Mouse (Mus musculus): ENCODE measurements around the gene Ngdn. TPM values are rescaled to one million over a fixed set of nuclear protein-coding genes. Genes with fewer than 3 reads are reported as not detected.
"Not testable (repeated sequence)": the region's sequence is repeated elsewhere in the genome, so short reads cannot be mapped to it uniquely, and the experiment has no call there.

The Ngdn gene
- polyA plus RNA-seq, 1 experiment from 2014 or later: 91.6 TPM

DNA sequence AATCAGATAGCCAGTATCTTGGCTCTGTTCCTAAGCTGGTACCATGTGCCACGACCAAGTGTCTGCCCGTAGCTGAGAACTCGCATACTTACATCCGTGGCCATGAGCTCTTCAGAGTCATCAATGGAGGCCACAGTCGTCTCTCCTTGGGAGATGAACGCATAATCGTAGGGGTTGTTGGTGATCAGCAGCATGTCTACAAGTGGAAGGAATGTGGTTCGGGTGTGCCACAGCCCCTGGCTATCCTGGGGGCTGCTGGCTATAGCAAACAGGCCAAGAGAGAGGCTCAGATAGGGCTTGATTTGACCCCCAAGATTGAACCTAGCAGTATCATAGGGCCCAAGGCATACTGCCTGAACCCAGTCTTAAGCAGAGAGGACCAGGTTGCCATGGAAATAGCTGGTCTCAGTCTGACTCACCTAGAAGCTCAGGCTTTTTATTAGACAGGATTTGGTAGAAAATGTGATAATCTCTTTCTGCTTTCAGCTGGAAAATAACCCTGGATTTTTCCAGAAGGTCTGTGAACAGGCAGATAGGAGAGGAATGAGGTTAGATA is 25.3 kb upstream of the Ngdn start:
- Histone ChIP-seq H3K36me3 (no peaks in the 10 kb centered on the region), H3K4me3 (no peak overlapping the region), H3K27ac (replicated peaks) (no peak overlapping the region), H3K27me3 (ENCODE audit: low read depth, poor library complexity, severe bottlenecking) (peaks cover 21% of the 10 kb centered on the region), H3K9me3 (replicated peaks) (no peaks in the 10 kb centered on the region), H3K4me1 (peaks cover 24% of the 10 kb centered on the region)
- no peak for DNase-seq (ENCODE audit: low spot score)
- WGBS: 88% methylated on average over 8 of the region's 8 CpGs

DNA sequence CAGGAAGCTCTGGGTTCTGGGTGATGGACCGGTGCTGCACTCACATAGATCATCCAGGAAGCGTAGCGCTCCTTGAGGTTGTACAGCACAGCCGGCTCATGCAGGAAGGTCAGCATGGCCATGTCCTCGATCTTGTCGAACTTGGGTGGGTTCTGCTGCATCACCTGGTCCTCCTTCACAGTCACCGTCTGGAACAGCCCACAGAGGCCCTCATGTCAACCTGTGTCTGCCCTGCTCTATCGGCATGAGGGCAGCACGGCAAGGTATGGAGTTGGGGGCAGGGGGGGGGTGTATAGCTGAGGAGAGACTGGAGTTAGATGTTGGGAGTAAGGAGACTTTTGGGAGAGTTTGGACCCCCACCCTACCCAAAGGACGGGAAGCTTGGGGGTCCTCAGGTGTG is 23.1 kb upstream of the Ngdn start:
- H3K4me3 ChIP-seq: no peak overlapping the region
- H3K36me3 ChIP-seq: no peaks in the 10 kb centered on the region
- peaks cover 21% of the 10 kb centered on the region for H3K27me3 ChIP-seq (ENCODE audit: low read depth, poor library complexity, severe bottlenecking)
- DNase-seq (ENCODE audit: low spot score): no peak
- peaks cover 47% of the 10 kb centered on the region for H3K4me1 ChIP-seq
- 93% methylated on average over 10 of the region's 10 CpGs for WGBS
- no peak overlapping the region for H3K27ac ChIP-seq (replicated peaks)
- H3K9me3 ChIP-seq (replicated peaks): no peaks in the 10 kb centered on the region

- no peaks in the 10 kb centered on the region for H3K9me3 ChIP-seq (replicated peaks)
- no peaks in the 10 kb centered on the region for H3K36me3 ChIP-seq
- no peak overlapping the region for H3K4me3 ChIP-seq
- peaks cover 21% of the 10 kb centered on the region for H3K27me3 ChIP-seq (ENCODE audit: low read depth, poor library complexity, severe bottlenecking)
- 69% methylated on average over 10 of the region's 10 CpGs for WGBS
- DNase-seq (ENCODE audit: low spot score): no peak
- peak overlapping the region; percentile 91 for H3K27ac ChIP-seq (replicated peaks)
- peaks cover 52% of the 10 kb centered on the region for H3K4me1 ChIP-seq
These were observed 21.6 kb upstream of the Ngdn start for GRCm38 (mm10) chr14:54993636-54994035.

DNA sequence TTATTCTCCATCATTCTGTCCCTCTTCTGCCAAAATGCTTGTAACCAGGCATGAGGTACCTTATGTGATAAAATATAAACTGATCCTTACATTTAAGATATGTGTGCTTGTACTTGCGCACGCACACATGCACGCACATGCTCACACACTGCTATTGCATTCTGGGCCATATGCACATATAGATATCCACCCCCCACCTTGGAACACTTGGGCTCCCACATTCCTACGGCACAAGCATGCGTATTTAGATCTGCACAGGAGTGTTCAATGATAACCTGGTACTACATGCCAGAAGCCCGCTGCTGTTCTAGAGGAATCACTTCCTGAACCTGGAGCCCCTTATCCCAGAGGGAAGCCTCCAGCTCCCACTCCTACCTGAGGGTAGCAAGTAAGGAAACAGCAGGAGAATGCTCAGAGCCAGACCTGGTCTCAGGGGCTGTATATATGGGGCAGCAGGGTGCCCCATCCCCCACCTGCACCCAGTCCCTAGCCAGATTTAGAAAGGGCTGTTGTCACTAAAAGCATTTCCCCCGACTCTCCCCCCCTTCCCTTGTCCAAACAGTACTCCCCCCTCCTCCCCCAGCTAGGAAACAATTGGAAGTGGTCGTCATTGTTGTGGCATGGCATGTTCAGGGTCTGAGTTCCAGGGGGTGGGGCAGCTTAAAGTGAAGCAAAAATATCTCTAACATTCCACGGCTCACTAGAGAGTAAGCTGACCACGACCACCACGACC is 21.0 kb upstream of the Ngdn start, which contains the start of gene Myh7:
Gene Myh7 (minus strand): TSS at position 491 of the 733 bp plus-strand sequence.
- Histone ChIP-seq H3K4me1 (peaks cover 52% of the 10 kb centered on the region), H3K27me3 (ENCODE audit: low read depth, poor library complexity, severe bottlenecking) (peaks cover 21% of the 10 kb centered on the region), H3K9me3 (replicated peaks) (no peaks in the 10 kb centered on the region), H3K27ac (replicated peaks) (peak within 1 kb of the TSS; percentile 91), H3K4me3 (peak within 1 kb of the TSS; percentile 33; the same call in 1 of the 2 replicates), H3K36me3 (no peaks in the 10 kb centered on the region)
- DNase-seq (ENCODE audit: low spot score): no peak
- 50% methylated on average over 11 of the region's 11 CpGs for WGBS

DNA sequence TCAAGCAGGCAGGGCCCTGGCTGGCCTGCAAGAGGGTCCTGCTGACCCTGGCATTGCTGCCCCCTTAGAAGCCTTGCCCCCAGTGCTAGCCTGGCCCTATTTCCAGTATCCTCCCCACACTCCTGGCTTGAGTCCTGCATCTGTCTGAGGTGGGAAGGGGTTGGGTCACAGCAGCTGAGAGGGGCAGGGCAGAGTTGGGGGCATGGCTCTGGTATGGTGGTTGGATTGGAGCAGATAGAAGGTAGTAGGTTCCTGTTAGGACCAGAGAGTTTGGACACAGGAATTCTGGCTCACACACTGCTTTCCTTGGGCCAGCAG is 20.4 kb upstream of the Ngdn start:
- Histone ChIP-seq H3K27ac (replicated peaks) (peak overlapping the region; percentile 91), H3K36me3 (no peaks in the 10 kb centered on the region), H3K4me1 (peaks cover 52% of the 10 kb centered on the region), H3K27me3 (ENCODE audit: low read depth, poor library complexity, severe bottlenecking) (peaks cover 21% of the 10 kb centered on the region), H3K9me3 (replicated peaks) (no peaks in the 10 kb centered on the region), H3K4me3 (peak overlapping the region; percentile 33; the same call in 1 of the 2 replicates)
- peak; percentile 36 for DNase-seq (ENCODE audit: low spot score)

DNA sequence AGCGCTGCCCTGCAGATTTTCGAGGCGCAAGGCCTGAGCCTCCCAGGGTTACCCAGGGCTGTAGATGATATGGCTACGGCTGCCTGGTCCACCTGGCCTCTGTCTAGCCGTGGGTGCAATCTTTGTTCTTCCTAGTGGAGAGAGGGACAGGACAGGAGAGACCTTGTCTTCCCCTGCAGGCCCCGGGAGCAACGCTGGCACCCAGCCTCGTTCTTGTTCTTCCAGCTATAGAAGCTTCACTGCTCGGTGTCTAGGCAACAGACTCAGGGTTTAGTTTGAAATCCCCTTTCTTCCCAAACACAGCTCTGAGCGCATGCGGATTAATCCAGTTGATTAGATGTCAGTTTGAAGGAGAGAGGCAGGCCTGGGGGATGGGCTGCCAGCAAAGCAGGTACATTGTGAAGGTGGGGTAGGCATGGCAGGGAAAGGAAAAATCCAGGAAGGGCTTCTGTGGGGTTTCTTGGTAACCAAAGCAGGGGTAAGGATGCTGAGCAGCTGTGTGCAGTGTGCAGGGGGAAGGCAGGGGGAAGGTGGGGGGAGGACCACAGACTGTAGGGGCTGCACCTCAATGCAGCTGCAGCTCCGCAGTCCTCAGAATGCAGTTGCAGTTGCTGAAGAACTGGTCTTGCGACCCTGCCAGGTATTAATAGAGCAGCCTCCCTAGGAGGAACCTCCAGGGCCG is 19.7 kb upstream of the Ngdn start:
- peak; percentile 77 for DNase-seq (ENCODE audit: low spot score)
- H3K4me1 ChIP-seq: peaks cover 52% of the 10 kb centered on the region

DNA sequence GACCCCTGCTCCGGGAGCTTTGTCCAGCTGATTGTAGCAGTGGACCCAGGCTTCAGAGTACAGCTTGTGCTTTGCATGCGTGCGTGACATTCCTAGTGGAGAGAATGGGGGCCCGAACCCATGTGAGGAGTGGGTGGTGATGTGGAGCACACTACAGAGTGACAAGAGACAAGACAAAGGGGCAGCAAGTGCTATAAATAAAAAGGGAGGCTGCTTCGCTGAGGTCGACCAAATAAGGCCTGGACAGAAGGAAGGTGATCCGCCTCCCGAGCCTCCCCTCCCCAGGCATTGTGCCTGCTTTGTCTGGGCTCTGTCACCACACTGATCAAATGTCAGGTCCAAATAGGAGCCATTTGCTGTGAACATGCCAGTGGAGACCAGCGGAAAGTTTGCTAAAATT is 18.5 kb upstream of the Ngdn start:
- Histone ChIP-seq H3K9me3 (replicated peaks) (peaks cover 3% of the 10 kb centered on the region; the same call in 1 of the 2 replicates), H3K4me3 (no peak overlapping the region), H3K27me3 (ENCODE audit: low read depth, poor library complexity, severe bottlenecking) (peaks cover 21% of the 10 kb centered on the region), H3K27ac (replicated peaks) (peak overlapping the region; percentile 91), H3K4me1 (peaks cover 52% of the 10 kb centered on the region), H3K36me3 (no peaks in the 10 kb centered on the region)
- 45% methylated on average over 9 of the region's 9 CpGs for WGBS
- peak; percentile 34 for DNase-seq (ENCODE audit: low spot score)

More for the DNA sequence above, 19.7 kb upstream of the Ngdn start:
- H3K9me3 ChIP-seq (replicated peaks): no peaks in the 10 kb centered on the region
- H3K36me3 ChIP-seq: no peaks in the 10 kb centered on the region
- peaks cover 21% of the 10 kb centered on the region for H3K27me3 ChIP-seq (ENCODE audit: low read depth, poor library complexity, severe bottlenecking)
- H3K4me3 ChIP-seq: peak overlapping the region; percentile 33; the same call in 1 of the 2 replicates
- H3K27ac ChIP-seq (replicated peaks): peak overlapping the region; percentile 91
- WGBS: 22% methylated on average over 14 of the region's 14 CpGs

GRCm38 (mm10) chr14:54997297-54997696 is 18.0 kb upstream of the Ngdn start:
- Histone ChIP-seq H3K4me1 (peaks cover 53% of the 10 kb centered on the region), H3K36me3 (no peaks in the 10 kb centered on the region), H3K4me3 (no peak overlapping the region), H3K27ac (replicated peaks) (peak overlapping the region; percentile 91), H3K27me3 (ENCODE audit: low read depth, poor library complexity, severe bottlenecking) (peaks cover 16% of the 10 kb centered on the region), H3K9me3 (replicated peaks) (peaks cover 3% of the 10 kb centered on the region; the same call in 1 of the 2 replicates)
- peak; percentile 27 for DNase-seq (ENCODE audit: low spot score)
- WGBS: 24% methylated on average over 4 of the region's 4 CpGs

DNA sequence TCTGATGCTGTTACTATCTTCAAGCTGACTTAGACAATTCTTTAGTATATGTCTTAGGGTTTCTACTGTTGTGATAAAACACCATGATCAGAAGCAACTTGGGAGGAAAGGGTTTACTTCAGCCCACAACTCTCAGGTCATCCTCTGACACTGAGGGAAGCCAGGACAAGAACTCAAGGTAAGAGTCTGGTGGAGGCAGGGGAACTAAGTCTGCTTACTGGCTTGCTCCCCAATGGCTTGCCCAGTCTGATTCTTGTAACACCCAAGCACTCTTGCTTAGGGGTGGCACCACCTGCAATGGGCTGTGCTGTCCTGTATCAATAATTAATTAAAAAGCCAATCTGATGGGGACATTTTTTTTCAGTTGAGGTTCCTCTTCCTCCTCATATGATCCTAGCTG is 16.6 kb upstream of the Ngdn start:
- H3K4me1 ChIP-seq: peaks cover 52% of the 10 kb centered on the region

GRCm38 (mm10) chr14:54999868-55000267 is 15.4 kb upstream of the Ngdn start:
- peaks cover 52% of the 10 kb centered on the region for H3K4me1 ChIP-seq
- DNase-seq (ENCODE audit: low spot score); H3K4me3 ChIP-seq: not testable (repeated sequence)

More for the DNA sequence above, 16.6 kb upstream of the Ngdn start:
- Histone ChIP-seq H3K9me3 (replicated peaks) (peaks cover 3% of the 10 kb centered on the region; the same call in 1 of the 2 replicates), H3K27me3 (ENCODE audit: low read depth, poor library complexity, severe bottlenecking) (peaks cover 3% of the 10 kb centered on the region; the same call in 1 of the 2 replicates), H3K36me3 (no peaks in the 10 kb centered on the region), H3K4me3 (no peak overlapping the region), H3K27ac (replicated peaks) (no peak overlapping the region)
- DNase-seq (ENCODE audit: low spot score): no peak

GRCm38 (mm10) chr14:55000814-55001213 is 14.4 kb upstream of the Ngdn start:
- Histone ChIP-seq H3K27me3 (ENCODE audit: low read depth, poor library complexity, severe bottlenecking) (no peaks in the 10 kb centered on the region), H3K36me3 (no peaks in the 10 kb centered on the region), H3K4me3 (no peak overlapping the region), H3K4me1 (peaks cover 45% of the 10 kb centered on the region), H3K27ac (replicated peaks) (no peak overlapping the region), H3K9me3 (replicated peaks) (peaks cover 3% of the 10 kb centered on the region; the same call in 1 of the 2 replicates)
- 89% methylated on average over 6 of the region's 6 CpGs for WGBS
- DNase-seq (ENCODE audit: low spot score): no peak

More at GRCm38 (mm10) chr14:54999868-55000267, 15.4 kb upstream of the Ngdn start:
- H3K27me3 ChIP-seq (ENCODE audit: low read depth, poor library complexity, severe bottlenecking); H3K9me3 ChIP-seq (replicated peaks); H3K27ac ChIP-seq (replicated peaks); H3K36me3 ChIP-seq: not testable (repeated sequence)
- WGBS: 90% methylated on average over 5 of the region's 5 CpGs

DNA sequence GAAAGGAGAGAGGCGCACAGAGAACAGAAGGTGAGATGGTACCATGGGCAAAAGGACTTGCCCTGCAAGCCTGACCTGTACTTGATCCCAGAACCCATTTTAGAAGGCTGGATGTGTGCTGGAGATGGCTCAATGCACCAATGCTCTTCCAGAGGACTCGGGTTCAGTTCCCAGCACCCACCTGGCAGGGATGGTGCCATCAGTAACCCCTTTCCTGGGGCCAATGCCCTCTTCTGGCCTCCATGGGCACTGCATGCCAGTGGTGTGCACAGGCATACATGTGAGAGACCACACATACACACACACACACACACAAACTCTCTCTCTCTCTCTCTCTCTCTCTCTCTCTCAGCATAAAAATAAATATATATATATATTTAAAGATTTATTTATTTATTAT is 13.8 kb upstream of the Ngdn start:
- H3K27ac ChIP-seq (replicated peaks): no peak overlapping the region
- no peak overlapping the region for H3K4me3 ChIP-seq
- peaks cover 38% of the 10 kb centered on the region for H3K4me1 ChIP-seq
- H3K36me3 ChIP-seq: no peaks in the 10 kb centered on the region
- H3K9me3 ChIP-seq (replicated peaks): peaks cover 3% of the 10 kb centered on the region; the same call in 1 of the 2 replicates
- WGBS: 97% methylated on average over 2 of the region's 2 CpGs
- DNase-seq (ENCODE audit: low spot score): no peak
- no peaks in the 10 kb centered on the region for H3K27me3 ChIP-seq (ENCODE audit: low read depth, poor library complexity, severe bottlenecking)

Data from midbrain, embryonic 10.5 days (tissue).